Mouse (Mus musculus) layer of hippocampus, postnatal 14 days (tissue): ENCODE data around the gene Phactr3. TPM values are rescaled to one million over a fixed set of nuclear protein-coding genes. Genes with fewer than 3 reads are reported as not detected.

Source experiments
- DNase-seq, 2 experiments: peaks; one replicate each; pipeline ENCODE4 v3.0.0; 2021 to 2022; ENCODE audit warnings: low spot score in 2 of 2, mixed read lengths in 1 of 2
- total RNA-seq, 2 experiments: library from RNA; stranded (reverse); gene quantifications; 2 replicates each; pipeline ENCODE4 v1.2.3; 2021

Gene Phactr3
- total RNA-seq, 2 experiments from 2014 or later = 134 to 144 TPM

GRCm38 (mm10) chr2:178131606-178132365 is 13.0 kb downstream of the Phactr3 start:
- DNase-seq = no peak

GRCm38 (mm10) chr2:178135713-178136112 is 16.9 kb downstream of the Phactr3 start:
- DNase-seq = no peak

GRCm38 (mm10) chr2:178137518-178137917 is 18.7 kb downstream of the Phactr3 start:
- DNase-seq = peak; percentile 66 to 80

DNA sequence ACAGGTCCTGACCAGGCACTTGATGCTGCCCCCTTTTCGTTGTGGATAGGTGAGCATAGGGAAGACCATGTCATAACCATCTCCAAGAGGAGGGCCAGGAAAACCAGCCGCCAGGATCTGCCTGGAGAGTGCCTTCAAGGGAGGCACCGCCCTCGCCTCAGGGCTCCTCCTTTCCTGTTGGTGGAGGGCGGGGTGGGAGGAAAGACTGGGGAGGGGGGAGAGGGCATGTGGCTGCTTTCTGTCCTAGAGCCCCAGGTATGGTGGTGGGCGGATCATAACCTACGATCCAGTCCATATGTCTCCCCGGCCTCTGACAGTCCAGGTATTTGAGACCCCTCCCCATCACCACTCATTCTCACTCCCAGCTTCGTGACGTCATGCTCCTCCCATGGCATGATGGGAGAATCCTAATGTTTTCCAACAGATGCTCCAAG is 22.7 kb downstream of the Phactr3 start:
- DNase-seq = peak; percentile 76 to 86

- no peak for DNase-seq
Measured at GRCm38 (mm10) chr2:178142291-178143023, 23.7 kb downstream of the Phactr3 start.

DNA sequence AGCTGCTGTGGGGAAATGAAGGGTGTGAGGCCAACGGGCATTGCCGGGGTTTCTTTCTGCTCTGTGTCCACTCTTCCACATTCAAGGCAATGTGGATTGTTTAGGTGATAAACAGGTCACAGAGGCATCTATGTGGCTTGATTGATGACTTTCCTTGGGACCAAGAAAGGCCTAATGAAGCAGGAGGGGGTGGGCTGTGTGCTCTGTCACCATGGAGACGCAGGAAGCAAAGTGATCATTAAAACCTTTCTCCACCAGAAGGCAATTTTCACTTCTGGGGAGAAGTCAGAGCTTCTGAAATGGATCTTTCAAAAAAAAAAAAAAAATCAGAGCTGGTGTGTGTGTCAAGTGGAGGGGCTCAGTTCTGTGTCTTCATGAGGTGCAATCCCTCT is 24.2 kb downstream of the Phactr3 start:
- no peak for DNase-seq

DNA sequence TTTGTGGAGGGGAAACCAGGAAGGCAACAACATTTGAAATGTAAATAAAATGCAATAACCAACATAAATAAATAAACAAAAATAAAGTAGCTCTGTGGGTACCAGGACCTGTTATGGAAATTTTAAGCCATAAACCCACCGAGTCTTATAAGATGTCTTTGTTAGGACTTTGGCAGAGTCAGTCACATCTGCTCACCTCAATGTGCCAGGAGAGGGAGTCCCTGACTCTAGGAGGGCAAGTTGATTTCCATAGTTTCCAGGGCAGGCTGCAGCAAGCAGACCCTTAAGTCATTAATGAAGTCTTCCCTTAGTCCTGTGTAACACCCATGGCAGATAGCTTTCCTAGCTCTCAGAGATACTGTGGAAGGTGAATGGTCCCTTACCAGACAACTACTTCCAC is 25.1 kb downstream of the Phactr3 start:
- DNase-seq = no peak

DNA sequence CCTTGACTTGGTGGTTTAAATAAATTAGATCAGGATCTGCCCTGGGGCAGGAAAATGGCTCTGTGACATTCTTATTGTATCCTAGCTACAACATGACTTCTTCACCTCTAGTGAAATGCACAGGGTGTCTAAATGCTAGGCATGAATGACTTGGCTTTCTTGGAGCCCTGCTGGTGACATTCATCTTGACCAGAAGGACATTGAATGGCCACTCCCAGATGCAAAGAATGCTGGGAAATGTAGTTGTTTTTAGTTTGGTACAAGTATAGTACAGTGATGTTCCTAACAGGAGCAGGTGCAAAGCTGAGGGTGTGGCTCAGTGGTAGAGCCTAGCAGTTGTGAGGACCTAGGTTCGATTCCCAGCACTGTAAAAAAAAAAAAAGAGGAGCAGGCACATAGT is 30.5 kb downstream of the Phactr3 start:
- no peak for DNase-seq

- DNase-seq = no peak
Measured at GRCm38 (mm10) chr2:178150697-178151096, 31.9 kb downstream of the Phactr3 start.

- no peak for DNase-seq
Measured at GRCm38 (mm10) chr2:178153601-178154000, 34.8 kb downstream of the Phactr3 start.

GRCm38 (mm10) chr2:178154129-178154528 is 35.4 kb downstream of the Phactr3 start:
- DNase-seq = peak in 1 of 2 experiments; percentile 48

DNA sequence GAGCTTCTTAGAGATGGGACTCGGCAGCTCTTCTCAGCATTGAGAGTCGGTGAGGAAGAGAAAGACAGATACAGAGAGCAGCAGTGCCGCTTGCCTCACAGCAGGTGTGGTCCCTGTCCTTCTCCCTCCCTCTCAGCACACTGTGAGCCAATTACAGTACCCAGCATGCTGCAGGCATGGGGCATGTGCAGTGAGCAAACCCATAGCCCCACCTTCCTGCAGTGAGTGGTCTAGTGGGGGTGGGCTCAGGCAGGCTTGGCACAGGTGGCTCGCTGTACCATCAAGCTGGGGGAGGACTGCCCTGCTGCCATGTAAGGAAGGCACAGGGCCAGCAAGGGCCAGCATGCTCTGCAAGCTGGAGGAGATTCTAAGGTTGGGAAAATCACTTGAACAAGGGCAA is 35.8 kb downstream of the Phactr3 start:
- DNase-seq = peak in 1 of 2 experiments; percentile 42

GRCm38 (mm10) chr2:178155176-178155916 is 36.6 kb downstream of the Phactr3 start:
- no peak for DNase-seq

GRCm38 (mm10) chr2:178155917-178156282 is 37.1 kb downstream of the Phactr3 start:
- DNase-seq = no peak

DNA sequence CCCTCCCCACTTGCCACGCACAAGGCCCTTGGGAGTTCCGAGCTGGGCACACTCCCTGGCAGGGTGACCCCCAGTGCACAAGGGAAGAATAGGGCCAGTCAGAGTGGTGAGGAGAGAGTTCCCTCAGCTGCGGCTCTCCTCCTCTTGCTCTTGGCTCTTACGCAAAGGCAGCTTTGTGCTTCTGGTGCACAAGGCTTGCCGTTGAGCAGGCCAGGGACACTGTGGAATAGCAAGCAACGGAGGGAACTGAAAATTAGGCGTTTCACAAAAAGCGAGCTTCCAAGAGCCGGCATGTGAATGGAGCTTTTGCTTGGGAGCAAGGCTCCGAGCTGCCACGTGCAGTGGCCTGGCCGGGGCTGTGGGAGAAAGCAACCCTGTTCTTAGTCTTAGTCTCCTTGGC is 40.2 kb downstream of the Phactr3 start:
- DNase-seq = peak; percentile 65 to 89

GRCm38 (mm10) chr2:178163981-178164380 is 45.2 kb downstream of the Phactr3 start:
- no peak for DNase-seq

DNA sequence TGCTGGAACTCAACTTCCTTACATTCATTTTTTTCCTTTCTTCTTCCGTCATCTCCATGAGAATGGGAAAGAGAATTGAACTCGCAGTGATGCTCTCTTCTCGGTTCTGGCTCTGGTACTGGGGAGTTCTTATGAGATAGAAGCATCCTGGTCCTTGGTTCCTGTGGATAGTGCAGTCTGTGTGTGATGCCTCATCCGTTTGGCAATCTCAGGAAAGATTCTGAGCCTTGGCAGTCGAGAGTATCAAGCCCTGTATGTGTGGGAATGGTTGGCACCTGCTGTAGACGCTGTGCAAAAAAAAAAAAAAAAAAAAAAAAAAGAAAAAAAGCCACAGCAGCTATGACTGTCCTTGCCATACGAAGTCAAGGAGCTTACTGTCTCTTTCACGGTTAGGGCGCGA is 47.2 kb downstream of the Phactr3 start:
- DNase-seq = no peak

DNA sequence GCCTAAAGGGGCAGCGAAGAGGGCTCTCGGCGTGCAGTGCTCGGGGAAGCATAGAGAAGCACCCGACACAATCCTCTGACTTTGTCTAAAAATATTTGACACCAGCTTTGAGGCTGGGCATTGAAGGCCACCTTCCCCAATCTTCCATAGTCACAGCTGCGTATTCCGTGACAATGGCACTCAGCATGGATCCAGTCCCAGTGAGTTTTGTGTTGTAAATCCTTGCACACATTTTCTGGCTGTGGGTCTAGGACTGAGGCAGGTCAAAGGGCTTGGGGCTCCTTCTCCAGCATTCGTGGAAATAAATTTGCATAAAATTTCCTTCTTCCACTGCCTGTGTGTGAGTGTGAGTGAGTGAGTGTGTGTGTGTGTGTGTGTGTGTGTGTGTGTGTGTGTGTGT is 51.2 kb downstream of the Phactr3 start:
- no peak for DNase-seq

GRCm38 (mm10) chr2:178173951-178174350 is 55.2 kb downstream of the Phactr3 start:
- DNase-seq = no peak

- DNase-seq = peak in 1 of 2 experiments; percentile 36
Measured at GRCm38 (mm10) chr2:178175286-178175931, 56.6 kb downstream of the Phactr3 start.

- DNase-seq = no peak
Measured at GRCm38 (mm10) chr2:178184251-178184650, 65.5 kb downstream of the Phactr3 start.
